Mouse (Mus musculus): Measurements from ENCODE around the gene Vps16. TPM values are rescaled to one million over a fixed set of nuclear protein-coding genes. Genes with fewer than 3 reads are reported as not detected.

The Vps16 gene
- polyA plus RNA-seq, 1 experiment: 115 TPM

DNA sequence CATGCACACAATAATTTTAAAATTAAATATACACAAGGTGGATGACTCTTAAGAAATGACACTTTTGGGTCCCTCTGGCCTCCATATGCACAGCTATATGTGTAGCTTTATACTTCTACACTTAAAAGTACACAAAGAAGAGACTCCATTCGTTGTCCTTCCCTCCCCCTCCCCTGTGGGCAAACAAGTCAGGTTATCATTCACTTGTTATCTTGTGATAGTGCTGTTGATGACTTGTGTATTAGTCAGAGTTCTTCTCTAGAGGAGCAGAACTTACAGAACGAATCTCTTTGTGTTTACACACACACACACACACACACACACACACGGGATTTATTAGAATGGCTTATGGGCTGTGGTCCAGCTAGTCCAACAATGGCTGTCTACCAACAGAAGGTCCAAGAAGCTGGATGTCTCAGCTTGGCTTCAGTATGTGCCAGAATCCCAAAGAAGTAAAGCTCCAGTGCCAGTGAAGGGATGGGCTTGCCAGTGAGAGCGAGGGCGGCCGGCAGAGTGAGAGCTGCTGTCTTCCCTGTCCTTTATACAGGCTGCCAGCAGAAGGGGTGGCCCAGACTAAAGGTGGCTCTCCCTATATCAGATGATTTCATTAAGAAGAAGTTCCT, 30.7 kb downstream of the Vps16 start:
- peak in 1 of 2 experiments; percentile 51 for DNase-seq (ENCODE audit: extremely low spot score in 1 of 2, low spot score in 1 of 2)

DNA sequence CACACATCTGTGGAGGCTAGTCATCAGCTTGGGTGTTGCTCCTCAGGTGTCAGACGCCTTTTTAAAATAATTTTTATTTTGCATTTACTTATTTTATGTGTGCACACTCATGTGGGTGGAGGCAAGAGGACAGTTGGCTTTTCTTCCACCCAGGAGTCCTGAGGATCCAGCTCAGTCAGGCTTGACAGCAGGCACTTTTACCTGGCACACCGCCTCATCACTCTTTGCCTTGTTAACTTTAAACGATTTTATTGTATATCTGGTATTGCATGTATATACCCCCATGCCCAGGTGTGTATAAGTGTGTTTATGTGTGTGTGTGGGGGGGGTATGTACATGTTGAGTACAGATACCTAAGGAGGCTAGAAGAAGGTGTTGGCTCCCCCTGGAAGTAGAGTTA, 33.7 kb downstream of the Vps16 start:
- DNase-seq (ENCODE audit: extremely low spot score in 1 of 2, low spot score in 1 of 2): no peak

DNA sequence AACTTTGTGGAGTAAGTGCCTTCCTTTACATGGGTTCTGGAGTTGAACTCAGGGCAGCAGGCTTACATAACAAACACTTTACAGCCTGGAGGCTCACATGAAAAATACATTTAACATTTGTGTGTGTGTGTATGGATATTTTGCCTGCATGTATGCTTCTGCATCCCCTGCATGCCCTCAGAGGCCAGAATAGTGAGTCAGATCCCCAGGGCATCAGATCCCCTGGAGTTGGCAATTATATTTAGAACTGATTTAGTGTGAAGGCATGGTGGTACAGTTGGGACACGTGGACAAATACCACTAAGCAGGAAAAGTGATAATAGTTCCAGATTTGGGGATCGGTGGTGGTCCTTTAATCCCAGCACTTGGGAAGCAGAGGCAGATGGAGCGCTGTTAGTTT, 35.4 kb downstream of the Vps16 start:
- DNase-seq (ENCODE audit: extremely low spot score in 1 of 2, low spot score in 1 of 2): no peak

DNA sequence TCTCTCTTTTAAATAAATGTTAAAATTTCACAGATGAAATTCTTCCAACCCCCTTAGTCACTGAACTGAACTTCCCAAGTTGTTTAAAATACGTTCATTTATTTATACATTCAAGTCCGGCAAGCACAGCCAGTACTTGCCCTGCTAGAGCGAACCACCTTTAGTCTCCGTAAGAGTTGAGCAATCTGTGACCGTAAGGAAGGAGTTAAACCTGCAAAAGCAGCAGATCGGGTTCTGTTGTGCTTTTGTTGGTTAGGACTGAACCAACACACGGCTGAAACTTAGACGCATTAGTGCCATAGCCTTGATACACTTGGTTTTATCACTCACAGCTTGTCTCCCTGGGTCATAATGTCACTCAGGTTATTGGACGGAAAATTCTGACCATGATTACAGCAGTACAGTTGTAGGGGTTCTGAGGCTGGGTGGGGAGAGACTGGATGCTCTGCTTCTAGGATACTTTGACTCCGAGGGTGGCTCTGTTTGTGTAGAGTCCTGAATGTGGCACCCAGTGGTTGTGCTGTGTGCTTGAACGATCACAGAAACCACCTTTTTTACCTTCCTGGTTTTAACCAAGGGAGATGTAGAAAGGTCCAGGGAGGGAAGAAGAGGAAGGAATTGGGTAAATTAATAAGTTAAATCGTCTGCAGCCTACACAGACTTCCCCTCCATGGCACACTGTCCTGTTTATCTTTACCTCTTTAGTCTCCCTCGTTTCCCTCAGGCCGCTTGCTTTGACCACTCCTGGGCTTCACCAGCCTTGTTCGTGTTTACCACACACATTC, 37.3 kb downstream of the Vps16 start:
- DNase-seq (ENCODE audit: extremely low spot score in 1 of 2, low spot score in 1 of 2): no peak

DNA sequence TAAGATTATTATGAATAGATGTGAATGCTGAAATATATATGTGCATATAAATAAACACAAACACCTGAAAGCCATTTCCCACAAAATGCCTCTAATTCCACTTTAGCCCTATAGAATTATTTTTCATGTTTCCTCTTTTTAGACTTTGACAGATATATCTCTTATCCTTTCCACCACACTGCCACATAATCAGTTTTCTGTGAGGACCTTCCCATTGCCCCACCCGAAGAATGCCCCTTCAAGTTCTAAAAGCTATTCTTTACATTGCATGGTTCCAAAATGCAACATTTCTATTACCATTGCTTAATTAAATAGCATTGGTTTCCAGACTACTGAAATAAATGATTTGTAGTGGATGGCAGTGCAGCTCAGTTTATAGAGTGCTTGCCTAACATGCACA, 42.3 kb downstream of the Vps16 start:
- no peak for DNase-seq (ENCODE audit: extremely low spot score in 1 of 2, low spot score in 1 of 2)

DNA sequence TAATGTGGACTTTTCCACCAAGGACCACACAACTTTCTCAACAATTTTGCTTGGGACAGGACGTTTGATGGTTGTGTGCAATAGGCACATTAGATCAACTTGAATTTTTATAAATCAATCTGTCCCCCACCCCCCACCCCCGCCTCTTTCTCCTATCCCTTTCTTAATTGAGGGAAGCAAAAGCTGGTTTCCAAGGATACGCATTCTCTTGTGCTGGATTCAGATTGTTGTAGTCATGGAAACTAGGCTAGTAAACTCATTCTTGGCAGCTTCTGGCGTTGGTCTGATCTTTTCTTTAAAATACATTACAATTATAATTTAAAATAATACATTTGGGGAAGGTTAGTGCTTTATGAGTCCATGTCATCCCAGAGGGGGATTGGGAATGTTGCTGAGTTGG, 45.2 kb downstream of the Vps16 start:
- DNase-seq (ENCODE audit: extremely low spot score in 1 of 2, low spot score in 1 of 2): peak in 1 of 2 experiments; percentile 66

DNA sequence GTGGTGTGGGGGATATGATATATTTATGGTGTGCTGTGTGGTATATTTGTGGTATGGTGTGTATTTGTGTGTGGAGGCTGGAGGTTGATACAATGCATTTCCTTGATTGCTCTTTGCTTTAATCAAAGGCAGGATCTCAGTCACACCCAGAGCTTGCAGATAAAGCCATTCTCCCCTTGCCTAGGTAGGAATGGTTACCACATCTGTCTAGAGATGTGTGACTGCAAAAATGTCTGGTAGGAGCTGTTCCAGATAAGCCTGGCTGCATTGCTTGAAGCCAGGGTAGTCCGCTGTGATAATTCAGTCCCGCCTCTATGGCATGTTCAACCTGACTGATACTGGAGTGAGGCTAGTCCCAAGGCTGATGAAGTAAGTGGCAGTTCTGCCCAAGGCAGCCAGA, 45.8 kb downstream of the Vps16 start:
- DNase-seq (ENCODE audit: extremely low spot score in 1 of 2, low spot score in 1 of 2): no peak

DNA sequence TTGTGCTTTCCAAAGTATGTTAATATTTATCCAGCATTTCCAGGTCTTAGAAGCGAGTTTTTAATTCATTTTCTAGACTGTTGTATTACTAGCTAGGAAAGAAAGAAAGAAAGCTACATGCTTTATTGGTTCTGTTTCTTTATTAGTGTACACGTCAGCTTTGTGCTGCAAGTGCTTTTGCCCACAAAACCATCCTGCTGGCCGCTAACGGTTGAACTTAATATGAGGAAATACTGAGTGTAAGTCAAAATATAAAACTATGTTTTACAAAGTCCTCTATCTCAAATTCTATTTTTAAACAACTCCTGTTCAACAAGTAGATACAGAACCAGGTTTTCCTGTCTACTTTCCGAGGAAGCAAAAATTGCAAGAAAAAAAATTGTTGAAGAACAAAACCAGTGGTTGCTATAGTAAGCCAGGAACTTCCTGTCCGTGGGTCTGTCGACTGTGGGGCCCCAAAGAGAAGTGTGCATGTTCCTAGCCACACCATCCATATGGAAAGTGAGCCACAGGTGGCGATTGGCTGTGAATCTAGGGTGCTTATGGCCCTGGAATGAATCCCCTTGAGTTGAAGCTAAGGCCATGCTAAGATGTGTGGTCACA, 48.9 kb downstream of the Vps16 start:
- no peak for DNase-seq (ENCODE audit: extremely low spot score in 1 of 2, low spot score in 1 of 2)

DNA sequence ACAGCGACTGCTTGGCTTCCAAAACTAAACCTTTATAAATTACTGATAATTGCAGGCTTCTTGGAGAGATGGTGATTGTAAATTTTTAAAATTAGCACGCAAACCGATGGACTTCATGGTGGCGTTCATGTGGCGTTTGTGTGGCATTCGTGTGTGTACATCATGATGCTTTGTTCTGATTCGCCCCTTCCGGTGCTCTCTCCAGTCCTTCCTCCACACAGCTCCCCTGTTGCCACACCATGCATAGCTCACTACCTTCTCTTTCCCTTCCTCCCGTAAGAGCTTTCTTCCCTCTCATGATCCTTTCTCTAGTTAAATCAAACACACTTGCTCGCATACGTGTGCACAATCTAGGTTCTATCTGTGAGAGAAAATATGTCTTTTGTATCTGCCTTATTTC, 51.6 kb downstream of the Vps16 start:
- DNase-seq (ENCODE audit: extremely low spot score in 1 of 2, low spot score in 1 of 2): no peak

DNA sequence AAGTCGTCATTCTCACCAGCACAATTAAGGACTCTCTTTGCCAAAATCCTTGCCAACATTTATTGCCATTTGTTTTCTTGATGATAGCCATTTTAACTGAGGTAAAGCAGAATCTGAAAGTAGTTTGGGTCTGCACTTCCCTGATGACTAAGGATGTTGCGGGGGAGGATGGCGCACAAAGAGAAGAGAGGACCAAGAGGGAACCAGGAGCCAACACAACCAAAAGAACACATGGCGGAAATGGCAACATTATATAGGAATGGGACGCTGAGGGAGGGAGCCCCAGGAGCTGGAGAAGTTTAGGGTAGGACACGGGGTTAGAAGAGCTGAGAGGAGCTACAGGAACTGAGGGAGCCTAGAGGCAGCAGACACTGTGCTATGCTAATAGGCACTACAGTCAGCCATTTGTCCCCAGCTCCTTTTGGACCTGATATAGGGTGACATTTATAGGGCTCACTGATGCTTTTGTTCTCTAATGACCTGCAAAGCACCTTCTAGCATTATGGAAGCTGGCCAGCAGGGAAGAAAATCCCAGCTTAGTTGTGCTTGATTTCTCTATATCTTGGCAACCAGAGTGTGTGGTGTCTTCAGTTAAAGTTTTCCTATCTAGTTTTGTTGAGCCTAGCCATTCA, 52.6 kb downstream of the Vps16 start:
- no peak for DNase-seq (ENCODE audit: extremely low spot score in 1 of 2, low spot score in 1 of 2)

DNA sequence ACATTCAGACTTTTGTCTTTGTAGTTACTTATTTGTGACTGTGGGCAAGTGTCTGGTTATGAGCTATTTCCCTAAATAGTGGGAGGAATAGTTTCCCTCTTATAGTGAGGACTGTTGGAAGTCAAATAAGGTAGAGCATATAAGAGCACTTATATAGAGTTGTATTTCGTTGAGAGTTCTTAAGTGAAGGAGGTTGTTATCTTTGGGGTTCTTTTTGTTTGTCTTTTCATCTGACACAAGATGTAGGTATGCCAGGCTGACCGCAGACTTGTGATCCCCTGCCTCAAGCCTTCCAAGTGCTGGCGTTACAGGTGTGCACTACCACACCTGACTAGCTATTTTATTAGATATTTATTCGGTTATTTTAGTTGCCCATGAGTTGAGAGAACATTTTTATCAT, 58.0 kb downstream of the Vps16 start:
- no peak for DNase-seq (ENCODE audit: extremely low spot score in 1 of 2, low spot score in 1 of 2)

DNA sequence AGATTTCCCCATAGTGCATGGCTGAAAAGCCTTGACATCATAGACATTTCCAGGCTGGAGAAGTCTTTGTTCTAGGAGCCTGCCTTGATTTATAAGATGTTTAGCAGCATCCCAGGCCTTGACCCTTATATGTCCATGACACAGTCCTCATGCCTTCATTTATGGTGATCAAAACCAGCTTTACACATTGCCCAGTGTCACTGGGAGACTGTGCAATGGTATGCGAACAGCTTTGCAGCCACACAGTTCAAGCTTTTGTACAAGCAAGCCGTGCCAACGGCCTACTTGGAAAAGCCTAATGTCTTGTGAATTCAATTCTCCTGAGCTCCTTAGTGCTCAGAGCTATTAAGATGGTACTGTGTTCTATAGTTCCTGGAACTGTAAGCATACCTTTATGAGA, 58.6 kb downstream of the Vps16 start:
- no peak for DNase-seq (ENCODE audit: extremely low spot score in 1 of 2, low spot score in 1 of 2)

DNA sequence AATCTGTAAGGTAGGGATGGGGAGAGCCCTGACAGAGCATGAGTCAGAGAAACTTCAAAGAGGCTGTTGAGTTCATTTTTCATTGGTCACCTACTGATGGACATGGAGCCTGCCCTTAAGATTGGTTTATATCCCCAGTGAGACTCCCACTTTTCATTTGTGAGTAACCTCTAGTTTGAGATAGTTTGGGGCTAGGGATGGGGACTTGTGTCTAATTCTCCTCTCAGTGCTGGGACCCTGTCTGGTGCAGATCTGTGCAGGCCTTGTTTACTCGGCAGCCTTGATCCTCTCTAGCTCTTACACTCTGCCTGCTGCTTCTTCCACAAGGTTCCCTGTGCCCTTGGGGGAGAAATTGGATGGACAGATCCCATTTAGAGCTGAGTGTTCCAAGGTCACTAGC, 60.1 kb downstream of the Vps16 start:
- DNase-seq (ENCODE audit: extremely low spot score in 1 of 2, low spot score in 1 of 2): no peak

DNA sequence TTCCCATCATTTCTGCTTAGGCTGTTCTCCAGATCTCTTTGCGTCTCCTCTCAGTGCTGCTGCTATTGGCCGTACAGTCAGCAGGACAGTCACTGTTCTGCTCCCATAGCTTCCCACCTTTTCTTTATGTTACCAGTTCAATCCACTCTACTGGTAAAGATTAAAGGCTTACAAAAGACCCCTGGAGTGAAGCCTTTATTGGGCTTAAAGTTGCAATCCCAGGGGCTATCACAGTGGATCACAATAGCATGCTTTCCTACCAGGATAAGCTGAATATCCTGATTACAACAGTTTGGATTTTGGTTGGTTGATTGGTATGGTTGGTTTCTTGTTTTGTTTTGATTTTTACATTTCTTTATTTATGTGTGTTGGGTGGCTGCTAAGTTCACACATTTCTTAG, 63.9 kb downstream of the Vps16 start:
- DNase-seq (ENCODE audit: extremely low spot score in 1 of 2, low spot score in 1 of 2): no peak

DNA sequence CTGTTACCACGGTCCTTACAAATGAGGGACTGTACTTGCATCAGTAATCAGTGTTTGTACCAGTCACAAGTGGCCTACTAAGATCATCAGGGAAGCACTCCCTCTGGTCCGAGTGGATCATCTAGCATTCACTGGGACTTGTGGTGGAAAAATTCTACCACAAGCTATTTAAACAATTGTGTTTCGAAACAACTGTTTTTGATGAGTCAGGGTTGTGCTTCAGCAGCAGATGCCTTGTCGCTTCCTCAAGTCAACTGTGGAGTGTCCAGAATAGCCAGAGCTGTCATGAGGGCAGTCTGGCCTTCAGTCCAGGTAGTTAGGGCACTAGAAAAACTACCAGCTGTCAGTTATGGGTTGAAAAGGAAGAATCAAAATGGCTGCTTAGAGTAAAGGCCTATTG, 64.5 kb downstream of the Vps16 start:
- DNase-seq (ENCODE audit: extremely low spot score in 1 of 2, low spot score in 1 of 2): no peak

DNA sequence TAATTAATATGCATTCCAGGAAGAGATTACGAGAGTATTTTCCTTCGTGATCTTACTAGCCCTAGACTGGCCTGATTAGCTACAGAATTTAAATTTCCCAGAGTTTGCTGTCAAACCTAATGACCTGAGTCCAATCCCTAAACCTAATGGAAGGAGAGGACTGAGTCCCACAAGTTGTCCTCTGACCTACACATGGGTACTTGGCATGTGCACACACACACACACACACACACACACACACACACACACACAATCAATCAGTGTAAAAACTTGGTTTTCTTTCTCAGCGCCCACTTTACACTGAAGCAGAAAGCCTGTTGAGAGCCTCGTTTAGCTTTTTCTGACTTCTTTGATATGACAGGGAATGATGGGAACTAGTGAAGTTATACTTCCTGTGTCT, 67.0 kb downstream of the Vps16 start:
- no peak for DNase-seq (ENCODE audit: extremely low spot score in 1 of 2, low spot score in 1 of 2)

DNA sequence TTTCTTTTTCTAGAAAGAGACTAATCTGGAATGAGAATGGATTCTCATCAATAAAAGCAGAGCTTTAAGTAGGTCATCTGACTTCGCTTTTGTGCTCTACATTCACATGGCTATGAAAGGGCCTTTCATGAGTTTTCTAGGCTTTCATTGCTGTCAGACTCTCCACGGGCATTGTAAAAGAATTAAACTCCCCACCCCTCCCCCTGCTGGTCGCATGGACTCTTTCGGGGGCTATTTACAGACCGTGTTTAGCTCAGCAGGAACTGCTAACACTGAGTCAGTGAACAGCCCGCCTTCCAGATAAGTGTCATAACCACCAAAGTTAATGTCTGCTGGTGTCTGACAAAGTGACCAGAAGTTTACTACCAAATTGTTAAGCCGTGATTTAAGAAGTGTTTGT, 67.4 kb downstream of the Vps16 start:
- peak; percentile 66 to 75 for DNase-seq (ENCODE audit: extremely low spot score in 1 of 2, low spot score in 1 of 2)

Other genes starting within 250 kb of the Vps16 start
- 125 and 136 TPM in 2 replicates for gene Snrpb, start 244.9 kb upstream of the Vps16 start, polyA plus RNA-seq (2012; rRNA removed)
- gene Tmc2, start 229.1 kb upstream of the Vps16 start, polyA plus RNA-seq (2012; rRNA removed): 0.04 TPM in 1 of 2 replicates, not detected in the other
- gene Nop56, start 149.9 kb upstream of the Vps16 start, polyA plus RNA-seq (2012; rRNA removed): 158 and 163 TPM in 2 replicates
- 340 and 363 TPM in 2 replicates for gene Idh3b, start 139.8 kb upstream of the Vps16 start, polyA plus RNA-seq (2012; rRNA removed)
- 12.8 and 12.9 TPM in 2 replicates for gene Ebf4, start 129.2 kb upstream of the Vps16 start, polyA plus RNA-seq (2012; rRNA removed)
- gene Cpxm1, start 26.8 kb upstream of the Vps16 start, polyA plus RNA-seq (2012; rRNA removed): 14.2 and 16.3 TPM in 2 replicates
- gene Gm28372, start 19.1 kb upstream of the Vps16 start, polyA plus RNA-seq (2012; rRNA removed): not detected in 2 replicates
- gene 1700020A23Rik, start 19.1 kb upstream of the Vps16 start, polyA plus RNA-seq (2012; rRNA removed): not detected in 2 replicates
- not detected in 2 replicates for gene Tmem239, start 17.9 kb upstream of the Vps16 start, polyA plus RNA-seq (2012; rRNA removed)
- 22.7 and 24.3 TPM in 2 replicates for gene Pced1a, start 362 bp downstream of the Vps16 start, polyA plus RNA-seq (2012; rRNA removed)
- 143 and 161 TPM in 2 replicates for gene Ptpra, start 25.9 kb downstream of the Vps16 start, polyA plus RNA-seq (2012; rRNA removed)
- 80.5 and 86.1 TPM in 2 replicates for gene Mrps26, start 139.4 kb downstream of the Vps16 start, polyA plus RNA-seq (2012; rRNA removed)
- gene Oxt, start 151.8 kb downstream of the Vps16 start, polyA plus RNA-seq (2012; rRNA removed): 0.76 TPM in 1 of 2 replicates, not detected in the other
- gene Avp, start 158.2 kb downstream of the Vps16 start, polyA plus RNA-seq (2012; rRNA removed): 0.50 and 0.76 TPM in 2 replicates
- 3.8 TPM in 2 replicates for gene Fastkd5, start 205.7 kb downstream of the Vps16 start, polyA plus RNA-seq (2012; rRNA removed)
- 9.8 and 11.2 TPM in 2 replicates for gene Ubox5, start 205.7 kb downstream of the Vps16 start, polyA plus RNA-seq (2012; rRNA removed)
- gene Lzts3, start 218.5 kb downstream of the Vps16 start, polyA plus RNA-seq (2012; rRNA removed): 114 and 133 TPM in 2 replicates
- 97.5 and 108 TPM in 2 replicates for gene Ddrgk1, start 240.3 kb downstream of the Vps16 start, polyA plus RNA-seq (2012; rRNA removed)
- 53.3 and 58.1 TPM in 2 replicates for gene Itpa, start 243.3 kb downstream of the Vps16 start, polyA plus RNA-seq (2012; rRNA removed)

Data from frontal cortex, adult 2 months (tissue).